Mouse (Mus musculus): ENCODE measurements around the gene Filip1l.
"Not testable (repeated sequence)": the region's sequence is repeated elsewhere in the genome, so short reads cannot be mapped to it uniquely, and the experiment has no call there.

The Filip1l gene

DNA sequence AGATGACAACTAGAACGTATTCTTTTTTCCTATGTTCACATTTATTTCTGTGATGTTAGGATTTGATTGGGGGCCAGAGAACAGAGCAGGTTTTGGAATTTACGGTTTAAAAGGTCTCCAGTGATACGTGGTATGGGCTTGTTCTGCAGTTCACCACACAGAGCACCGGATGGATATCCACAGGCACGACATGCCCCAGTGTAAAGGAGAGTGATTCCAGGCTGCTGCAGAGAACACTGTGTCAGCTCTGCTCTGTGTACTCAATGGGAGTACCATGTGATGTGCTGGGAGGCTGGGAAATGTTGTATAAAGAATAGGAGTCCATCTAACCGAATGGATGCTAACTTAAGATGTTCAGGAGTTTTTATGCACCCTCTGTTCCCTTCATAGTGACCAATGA is 1.0 kb downstream of the Filip1l start:
- no peak for DNase-seq (ENCODE audit: low read depth, low spot score)

DNA sequence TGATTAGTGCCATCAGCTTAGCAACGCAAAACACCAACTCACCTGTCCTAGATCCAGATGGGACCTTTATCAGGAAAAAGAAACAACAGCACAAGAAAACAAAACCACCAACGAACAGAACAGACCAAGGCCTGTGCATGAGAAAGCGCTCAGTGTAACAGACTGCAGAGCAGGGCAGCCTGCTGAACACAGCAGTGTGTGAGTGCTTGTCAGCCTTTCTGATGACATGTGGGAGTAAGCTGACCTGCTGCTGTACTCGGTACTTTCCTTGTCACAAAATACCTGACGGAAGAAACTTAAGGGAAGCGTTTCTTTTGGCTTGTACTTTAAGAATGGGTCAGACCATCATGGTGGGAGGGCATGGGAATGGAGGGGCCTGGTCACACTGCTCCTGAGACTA is 3.6 kb downstream of the Filip1l start:
- no peak for DNase-seq (ENCODE audit: low read depth, low spot score)

DNA sequence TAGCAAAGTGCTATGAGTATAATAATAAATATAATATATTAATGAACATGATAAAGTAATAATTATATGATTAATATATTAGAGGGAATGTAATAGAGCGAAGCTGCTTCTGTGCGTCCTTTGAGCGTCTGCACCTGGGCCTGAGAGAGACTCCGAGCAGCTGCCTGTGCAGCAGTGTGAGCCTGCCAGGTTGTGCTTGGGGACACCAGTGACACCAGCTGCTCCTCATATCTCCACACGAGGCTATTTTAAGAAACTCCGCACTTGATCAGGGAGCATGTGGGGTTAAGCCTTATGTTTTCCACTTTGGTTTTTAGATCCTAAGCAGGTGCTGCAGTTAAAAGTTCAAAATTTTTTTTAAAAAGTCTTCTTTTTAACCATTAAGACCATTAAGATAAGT is 4.1 kb downstream of the Filip1l start:
- no peak for DNase-seq (ENCODE audit: low read depth, low spot score)

DNA sequence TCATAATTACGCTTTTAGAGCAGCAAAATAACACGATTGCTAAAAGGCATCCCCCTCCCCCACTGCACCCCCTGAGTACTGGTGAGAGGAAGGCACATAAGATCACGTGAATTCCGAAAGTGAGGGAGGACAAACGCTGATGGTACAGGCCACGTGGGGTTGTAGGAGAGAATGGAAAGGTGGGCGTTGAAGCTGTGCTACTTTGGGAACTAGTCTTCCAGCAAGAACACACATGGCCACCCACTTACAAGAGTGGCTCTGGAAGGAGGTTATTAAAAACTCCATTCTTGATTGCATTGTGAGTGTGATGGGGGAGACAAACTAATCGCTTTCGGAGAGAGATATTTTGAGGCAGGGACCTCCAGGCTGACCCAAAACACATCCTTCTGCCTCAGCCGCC is 6.4 kb downstream of the Filip1l start:
- DNase-seq (ENCODE audit: low read depth, low spot score) = no peak

DNA sequence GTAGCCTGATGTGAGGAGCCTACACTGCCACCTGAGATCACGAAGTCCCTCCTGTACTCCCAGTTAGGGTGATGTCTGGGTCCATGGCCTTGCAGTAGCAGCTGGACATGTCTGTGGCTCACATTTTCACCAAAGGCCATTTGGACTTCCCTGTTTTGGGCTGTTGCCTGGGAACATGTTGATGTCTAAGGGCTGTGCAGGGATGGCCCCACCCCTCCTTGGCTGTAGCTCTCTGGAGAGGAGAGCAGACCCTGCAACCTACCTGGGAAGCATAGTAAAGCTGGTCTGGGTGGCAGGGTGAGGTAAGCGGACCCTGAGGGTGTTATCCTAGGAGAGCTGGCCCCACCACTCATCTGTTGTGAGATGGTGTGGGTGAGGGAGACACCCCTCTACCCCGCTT is 7.9 kb downstream of the Filip1l start:
- DNase-seq (ENCODE audit: low read depth, low spot score) = no peak

DNA sequence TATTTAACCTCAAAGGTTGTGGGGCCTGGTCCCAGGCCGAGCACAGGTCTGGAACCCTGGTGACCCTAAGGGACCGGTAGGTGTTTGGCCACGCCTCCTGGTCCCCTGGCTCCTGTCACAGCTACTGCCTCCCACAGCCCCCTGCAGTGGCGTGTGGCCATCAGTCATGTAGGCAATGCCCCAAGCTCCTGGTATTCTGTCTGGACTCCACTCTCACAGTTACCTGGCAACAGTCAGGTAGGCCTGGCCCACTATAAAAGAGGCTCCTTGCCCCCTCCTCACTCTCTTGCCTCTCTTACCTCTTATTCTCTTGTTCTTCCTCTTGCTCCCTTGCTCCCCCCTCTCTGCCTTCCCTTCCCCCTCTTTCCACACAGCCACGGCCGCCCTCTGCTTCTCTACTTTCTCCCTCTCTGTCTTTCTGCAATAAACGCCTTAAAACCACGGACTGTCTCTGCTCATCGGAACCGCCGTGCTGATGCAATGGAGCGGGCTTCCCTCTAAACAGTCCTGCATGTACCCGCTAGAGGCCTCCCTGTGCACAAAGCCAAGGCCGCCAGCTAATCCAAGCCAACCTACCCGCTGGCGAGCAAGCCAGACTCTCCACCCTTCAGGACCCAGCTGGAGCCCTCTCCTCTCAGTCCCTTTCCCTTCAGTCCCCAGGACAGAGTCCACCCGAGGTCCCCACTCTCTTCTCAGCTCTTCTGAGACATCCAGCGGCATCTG is 9.9 kb downstream of the Filip1l start:
- peak; percentile 10 for DNase-seq (ENCODE audit: low read depth, low spot score)

DNA sequence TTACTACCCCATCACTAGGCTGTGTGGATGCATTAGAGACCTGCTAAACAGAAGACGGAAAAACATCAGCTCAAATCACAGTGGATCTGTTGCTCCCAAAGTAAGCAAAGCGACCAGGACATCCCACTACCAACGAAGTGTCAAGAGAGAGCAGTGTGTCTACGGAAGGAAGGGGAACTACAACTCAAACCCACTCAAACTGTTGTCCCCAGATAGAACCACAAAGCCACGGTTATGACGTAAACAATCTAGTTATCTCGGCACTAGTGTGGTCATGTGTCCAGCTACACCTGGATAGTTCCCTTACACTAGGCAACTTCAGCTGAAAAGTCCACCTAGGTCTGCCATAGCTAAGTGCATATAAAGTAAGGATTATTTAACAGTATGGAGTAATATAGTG is 11.6 kb downstream of the Filip1l start:
- no peak for DNase-seq (ENCODE audit: low read depth, low spot score)

DNA sequence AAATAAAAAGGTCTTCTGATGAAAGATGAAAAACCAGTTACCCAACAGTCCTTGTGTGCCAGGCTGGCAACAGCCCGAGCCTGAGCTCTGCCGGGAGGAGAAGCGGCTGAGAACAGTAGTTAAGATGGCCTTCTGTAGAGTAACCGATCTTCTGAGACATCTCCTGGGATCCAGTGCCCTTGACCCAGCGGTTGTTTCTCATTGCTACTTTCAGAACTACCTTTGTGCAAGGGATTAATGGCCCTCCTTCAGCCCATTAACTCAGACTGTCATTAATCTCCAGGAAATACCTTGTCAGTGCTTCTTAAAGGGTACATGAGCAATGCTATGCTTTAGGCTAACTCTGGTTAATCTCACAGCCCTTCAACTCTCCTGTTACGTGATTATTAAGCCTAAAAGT is 13.2 kb downstream of the Filip1l start:
- DNase-seq (ENCODE audit: low read depth, low spot score) = no peak

DNA sequence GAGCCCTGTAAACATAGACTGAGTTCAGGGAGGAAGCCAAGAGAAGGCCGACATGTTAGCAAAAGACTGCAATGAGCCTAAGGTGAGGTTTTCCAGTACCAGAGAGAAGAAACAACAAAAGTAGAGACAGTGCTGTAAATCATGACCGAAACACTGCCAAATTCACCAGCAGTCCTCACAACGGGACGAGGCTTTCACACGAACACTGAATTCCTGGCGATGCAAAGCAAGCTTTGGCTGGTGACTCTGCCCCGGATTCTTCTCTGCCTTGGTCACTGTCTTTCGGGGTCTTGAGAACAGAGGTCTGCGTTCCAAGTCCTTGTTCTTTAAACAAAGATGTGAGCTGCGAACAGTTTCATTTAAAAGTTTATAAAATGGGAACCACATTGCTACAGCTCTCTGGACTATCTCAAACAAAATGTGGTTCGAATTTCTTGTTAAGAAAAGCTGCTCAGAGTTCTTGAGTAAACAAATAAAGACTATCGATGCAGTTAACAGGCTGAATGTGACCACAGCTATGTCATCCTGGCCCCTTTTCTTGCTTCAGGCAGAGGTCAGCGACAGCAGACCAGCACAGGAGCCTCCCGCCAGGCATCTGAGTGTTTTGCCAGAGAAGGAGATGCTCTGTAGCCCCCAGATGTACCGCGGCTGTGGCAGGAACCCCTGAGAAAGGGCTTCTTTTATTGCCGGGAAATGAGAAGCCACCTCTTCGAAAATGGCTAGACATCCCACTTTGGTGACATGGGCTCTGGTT is 14.2 kb downstream of the Filip1l start:
- DNase-seq (ENCODE audit: low read depth, low spot score) = no peak

DNA sequence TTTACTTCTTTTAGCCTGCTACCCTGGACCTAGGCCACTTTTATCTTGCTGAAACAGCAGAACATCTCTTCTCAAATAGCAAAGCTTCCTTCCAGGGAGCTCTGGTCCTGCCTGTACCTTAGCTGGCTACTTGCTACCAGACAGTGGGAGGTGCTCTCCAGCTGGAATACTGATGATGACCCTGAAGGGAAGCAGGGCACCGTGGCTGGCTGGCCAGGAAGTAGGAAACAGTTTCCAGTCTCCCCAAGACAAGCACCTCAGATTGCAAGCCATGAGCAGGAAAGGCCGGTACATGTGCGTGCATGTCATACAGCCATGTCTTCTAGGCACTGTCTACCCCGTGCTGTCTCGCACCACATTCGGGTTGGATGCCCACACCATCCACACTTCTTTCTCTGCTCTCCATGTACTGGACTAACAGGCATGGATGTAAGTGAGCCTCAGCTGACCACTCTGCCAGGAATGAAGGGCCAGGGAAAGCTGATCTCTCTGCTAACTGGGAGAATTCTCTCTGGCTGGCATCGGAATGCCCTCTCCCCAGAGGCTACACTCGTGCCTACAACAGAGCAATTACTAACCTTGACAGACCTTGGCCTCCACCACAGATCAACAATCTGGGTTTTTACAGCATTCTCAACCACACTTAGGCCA is 17.1 kb downstream of the Filip1l start:
- DNase-seq (ENCODE audit: low read depth, low spot score) = no peak

DNA sequence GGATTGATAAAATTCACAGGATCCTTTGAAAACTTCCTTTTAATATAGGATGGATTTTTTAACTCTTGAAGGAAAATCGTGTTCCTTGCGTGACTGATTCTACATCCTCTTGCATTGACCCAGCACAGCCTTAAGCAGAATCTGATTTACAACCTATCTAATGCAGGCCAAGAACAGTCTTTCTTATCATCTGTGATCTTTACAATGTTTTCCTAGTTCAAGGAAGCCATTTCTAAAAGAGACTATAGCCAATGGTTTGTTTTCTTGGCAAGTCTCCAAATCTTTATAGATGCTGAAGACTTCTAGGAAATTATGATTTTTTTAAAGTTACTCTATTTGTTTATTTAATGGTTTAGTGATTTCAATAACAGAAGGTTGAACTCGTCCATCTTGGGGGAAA is 19.3 kb downstream of the Filip1l start:
- DNase-seq (ENCODE audit: low read depth, low spot score) = no peak

DNA sequence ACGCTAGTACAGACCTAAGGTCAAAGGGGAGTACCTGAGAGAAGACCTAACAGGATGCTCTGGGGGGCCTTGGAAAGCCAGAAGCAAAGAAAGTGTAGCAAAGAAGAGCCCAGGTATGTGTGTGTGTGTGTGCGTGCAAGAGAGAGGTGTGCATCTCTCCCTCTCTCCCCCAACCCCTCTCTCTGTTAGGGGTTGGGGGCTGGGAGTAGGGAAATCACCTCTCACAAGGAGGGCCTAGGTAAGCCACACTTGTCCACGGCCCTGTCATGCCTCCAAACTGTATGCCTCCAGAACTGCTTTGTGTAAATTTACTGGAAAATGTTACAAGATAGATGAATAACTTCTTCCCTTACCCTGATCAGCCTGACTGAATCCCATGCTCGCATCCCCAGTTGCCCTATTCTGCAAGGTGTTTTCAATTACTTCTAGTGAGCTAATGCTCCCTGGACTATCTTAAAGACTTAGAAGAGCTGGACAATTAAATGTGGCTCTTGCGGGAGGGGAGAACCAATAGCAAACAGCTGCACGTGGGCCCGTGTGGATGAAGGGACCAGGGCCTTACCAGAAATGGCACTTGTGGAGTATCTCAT is 22.4 kb downstream of the Filip1l start:
- DNase-seq (ENCODE audit: low read depth, low spot score) = no peak

DNA sequence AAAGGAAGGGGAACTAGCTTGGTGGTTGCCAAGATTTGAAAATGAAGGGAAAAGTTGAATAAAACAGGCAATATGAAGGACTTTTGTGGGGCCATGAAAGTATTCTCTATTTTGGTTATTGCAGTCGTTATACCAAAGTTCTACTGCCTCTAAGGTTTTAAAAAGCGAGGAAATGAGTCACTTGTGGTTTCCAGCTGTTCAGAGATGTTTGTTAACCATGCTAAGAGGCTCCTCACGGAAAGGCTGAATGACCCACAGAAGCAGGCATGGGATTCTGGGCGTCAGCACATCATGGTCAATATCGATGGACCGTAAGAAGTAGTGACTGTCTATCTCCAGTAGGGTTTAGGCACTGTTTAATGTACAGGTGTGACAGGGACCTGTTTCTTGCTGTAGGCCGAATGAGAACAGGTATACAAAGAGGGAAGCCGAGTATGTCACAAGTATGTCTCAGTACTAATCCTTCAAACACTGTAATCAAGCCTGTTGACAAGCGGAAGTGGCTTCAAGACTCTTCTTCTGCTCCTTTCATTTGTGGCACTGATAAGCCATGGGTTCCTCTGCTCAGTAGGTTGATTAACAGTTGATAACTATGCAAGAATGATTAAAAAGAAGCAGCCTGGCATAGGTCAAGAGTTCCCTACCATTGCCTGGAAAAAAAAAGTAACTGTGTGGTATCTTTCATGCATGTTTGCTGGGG is 25.9 kb downstream of the Filip1l start:
- no peak for DNase-seq (ENCODE audit: low read depth, low spot score)

DNA sequence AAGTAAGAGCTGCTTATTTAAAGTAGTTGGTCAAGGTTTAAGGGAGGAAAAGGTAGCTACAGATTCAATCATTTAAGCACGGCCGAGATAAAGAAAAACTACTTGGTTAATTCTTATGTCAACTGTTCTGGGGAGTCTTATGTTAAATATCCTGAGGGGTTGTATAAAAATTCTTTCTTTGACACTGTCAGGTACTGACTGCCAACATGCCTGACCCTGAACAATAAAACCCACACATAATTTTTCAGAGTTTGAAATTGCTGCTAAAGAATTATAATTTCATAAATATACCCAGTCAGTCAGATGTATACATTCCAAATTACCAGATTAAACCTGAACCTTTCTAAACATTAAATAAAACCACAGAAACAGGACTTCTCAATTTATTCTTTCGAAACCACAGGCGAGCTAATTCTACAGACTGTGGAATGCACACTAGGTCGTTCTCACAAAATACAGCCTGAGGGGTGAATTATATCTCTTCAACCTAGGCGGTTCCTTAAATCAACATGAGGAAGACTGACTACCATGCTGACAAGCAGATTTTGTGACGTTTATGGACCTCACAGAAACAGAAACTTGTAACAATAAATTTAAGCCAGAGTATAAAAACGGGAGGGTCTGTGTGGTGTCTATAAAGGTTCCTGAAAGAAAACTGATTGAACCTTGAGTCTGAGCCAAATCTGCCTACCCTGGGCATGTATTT is 30.5 kb downstream of the Filip1l start:
- DNase-seq (ENCODE audit: low read depth, low spot score) = no peak

DNA sequence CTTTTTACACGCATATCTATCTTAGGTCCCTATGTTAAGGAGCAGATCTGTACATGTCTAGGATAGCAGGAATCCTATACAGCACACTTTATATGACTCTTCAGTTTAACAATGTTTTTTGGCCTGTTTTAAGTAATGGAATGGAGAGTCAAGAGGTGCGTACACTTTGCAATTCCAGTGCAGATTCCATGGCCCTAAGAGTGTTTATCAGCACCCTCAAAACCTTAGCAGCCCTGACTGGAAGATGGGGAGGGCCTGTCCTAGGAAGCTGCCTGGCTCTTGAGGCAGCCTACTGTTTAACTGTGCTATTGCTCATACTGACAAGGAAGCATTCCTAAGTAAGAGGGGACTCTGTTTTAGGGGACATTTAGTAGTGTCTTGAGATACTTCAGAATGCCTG is 31.4 kb downstream of the Filip1l start:
- no peak for DNase-seq (ENCODE audit: low read depth, low spot score)

DNA sequence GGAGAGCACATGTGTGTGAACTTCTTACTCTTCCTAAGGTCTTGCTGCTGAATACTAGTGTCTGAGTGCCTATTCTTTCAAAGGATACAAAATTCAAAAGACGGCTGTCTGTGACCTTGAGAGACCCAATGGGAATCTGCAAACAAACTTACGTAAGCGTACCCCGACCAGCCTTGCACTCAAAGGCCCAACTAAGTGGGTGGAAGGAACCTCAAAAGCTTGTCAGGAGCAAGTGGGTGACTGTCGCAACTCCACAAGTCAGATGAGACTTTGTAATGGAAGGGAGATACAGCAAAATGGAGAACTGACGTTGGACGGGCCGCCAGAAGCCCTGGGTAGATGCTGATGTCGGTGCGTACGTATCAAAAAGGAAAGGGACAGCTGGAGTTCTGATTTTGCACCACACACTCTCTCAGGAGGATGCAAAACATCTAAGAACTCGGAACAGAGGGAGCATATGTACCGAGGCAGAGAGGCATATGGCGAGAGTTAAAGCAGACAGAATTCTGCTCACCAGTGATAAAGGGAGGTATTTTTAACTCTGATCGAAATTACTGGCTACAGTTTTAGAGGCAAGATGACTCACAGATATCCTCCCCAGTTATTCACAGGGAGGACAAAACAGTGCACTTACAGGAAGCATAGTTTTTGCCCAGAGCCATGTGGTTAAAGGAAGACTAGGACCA is 36.8 kb downstream of the Filip1l start:
- peak; percentile 37 for DNase-seq (ENCODE audit: low read depth, low spot score)

DNA sequence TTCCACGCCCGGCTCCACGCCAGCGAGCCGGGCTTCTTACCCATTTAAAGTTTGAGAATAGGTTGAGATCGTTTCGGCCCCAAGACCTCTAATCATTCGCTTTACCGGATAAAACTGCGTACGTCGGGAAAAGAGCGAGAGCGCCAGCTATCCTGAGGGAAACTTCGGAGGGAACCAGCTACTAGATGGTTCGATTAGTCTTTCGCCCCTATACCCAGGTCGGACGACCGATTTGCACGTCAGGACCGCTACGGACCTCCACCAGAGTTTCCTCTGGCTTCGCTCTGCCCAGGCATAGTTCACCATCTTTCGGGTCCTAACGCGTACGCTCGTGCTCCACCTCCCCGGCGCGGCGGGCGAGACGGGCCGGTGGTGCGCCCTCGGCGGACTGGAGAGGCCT is 38.3 kb downstream of the Filip1l start:
- not testable (repeated sequence) for DNase-seq (ENCODE audit: low read depth, low spot score)

DNA sequence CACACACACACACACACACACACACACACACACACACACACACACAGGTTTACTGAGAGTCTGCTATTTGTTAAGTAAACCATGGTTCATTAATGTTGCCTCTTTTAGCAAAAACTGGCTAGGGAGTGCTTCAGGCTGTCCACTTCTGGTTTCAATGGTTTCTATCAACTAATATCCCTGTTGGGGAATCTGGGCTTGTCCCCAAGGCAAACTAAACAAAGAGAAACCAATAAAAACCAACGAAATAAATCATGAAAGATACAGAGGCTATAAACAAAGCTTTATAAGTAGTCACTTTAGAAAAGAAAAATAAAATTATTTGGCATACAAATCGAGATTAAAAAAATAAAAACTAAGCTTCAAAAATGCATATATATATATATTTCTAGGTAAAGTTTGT is 39.6 kb downstream of the Filip1l start:
- DNase-seq (ENCODE audit: low read depth, low spot score) = no peak

DNA sequence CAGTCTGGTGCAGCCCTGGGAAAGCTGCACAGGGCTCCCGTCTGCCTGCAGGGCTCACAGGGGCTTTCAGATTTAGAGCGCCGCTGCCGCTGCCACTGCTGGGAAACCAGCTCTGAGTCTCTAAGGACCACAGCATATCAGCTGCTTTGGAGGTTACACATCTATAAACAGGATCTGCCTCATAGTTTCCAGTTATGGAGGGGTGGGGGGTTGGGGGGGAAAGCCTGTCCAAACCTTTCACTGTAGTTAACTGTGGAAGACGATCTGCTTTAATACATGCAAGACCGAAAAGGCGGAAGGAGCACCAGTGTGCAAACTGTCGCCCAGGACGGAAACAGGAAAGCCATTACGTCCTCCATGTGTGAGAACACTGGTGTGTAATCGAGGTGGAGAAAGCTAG is 40.3 kb downstream of the Filip1l start:
- DNase-seq (ENCODE audit: low read depth, low spot score) = no peak

DNA sequence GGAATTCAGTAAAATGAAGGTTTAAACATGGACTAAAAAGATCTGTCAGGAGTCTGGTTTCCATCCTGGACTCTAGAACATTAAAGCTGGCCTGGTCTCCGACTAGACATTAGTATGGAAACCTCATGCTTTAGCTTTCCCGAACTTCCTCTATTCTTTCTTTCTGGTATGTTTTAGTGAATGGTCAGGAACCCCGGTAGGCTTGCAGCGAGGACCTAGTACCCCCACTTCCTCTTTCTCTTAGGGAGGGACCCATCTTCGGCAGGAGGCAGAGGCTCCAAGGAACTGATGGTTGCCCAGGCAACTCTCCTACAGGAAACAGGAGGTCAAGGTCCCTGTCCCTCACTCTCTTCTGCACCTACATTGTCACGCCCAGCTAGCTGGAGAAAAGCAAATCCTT is 43.4 kb downstream of the Filip1l start:
- DNase-seq (ENCODE audit: low read depth, low spot score) = no peak

DNA sequence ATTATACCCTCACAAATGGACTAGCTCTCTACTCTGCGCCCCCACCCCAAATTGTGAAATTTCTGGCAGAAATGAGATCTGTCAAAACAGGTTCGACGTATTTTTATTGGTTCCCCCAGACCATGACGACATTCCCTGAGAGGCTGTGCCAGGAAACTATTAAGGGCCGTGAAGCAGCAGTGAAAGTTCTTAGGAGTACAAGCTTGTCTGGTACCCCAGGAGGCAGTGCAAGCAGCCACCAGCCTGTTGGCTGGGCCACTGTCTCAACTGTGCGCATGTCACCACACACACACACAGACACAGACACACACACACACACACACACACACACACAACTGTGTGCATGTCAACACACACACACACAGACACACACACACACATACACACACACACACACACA is 45.0 kb downstream of the Filip1l start:
- no peak for DNase-seq (ENCODE audit: low read depth, low spot score)
